Mouse (Mus musculus): ENCODE measurements around the gene Cst3.

Gene Cst3

GRCm38 (mm10) chr2:148875335-148875811, at the start of gene Cst3:
TSS of gene Cst3 (minus strand) at chr2:148875692.
- DNase-seq (ENCODE audit: low spot score in 2 of 2) = peak; percentile 86 to 91

DNA sequence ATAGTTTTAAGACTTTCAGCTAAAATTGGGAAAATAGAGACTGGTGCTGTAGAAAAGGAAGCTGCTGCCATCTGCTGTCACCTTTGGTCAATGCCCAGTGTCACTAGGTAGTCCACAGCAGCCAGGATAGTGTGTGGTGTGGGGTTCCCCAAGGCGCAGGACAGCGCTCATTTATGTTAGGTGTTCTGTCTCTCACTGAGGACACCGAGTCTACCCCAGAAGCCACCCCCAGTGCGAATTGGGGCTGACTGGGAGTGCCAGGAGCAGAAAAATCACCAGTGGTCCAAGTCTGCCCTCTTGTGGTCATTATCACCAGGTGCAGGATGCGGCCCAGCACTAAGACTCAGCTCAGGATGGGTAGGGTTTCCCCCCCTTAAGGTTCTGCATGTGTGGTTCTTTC, 26.8 kb upstream of the Cst3 start:
- peak; percentile 27 to 74 for DNase-seq (ENCODE audit: low spot score in 2 of 2)

GRCm38 (mm10) chr2:148900305-148900704, 24.8 kb upstream of the Cst3 start:
- DNase-seq (ENCODE audit: low spot score in 2 of 2) = no peak

DNA sequence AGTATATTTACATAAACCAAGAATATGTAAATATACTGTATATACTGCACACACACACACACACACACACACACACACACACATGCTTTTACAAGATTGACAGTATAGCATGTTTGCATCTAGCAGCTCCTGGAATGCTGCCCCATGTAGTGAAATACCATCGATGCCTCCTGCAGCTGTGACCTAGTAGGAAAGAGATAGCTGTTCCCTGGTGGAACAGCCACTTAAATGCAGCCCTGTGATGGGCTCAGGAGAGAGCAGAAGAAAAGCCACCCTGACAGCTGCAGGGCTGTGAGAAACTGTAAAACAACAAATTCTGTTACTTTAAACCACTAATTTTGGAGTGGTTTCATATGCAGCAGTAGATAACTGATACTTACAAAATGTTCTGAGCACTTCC, 20.7 kb upstream of the Cst3 start:
- no peak for DNase-seq (ENCODE audit: low spot score in 2 of 2)

DNA sequence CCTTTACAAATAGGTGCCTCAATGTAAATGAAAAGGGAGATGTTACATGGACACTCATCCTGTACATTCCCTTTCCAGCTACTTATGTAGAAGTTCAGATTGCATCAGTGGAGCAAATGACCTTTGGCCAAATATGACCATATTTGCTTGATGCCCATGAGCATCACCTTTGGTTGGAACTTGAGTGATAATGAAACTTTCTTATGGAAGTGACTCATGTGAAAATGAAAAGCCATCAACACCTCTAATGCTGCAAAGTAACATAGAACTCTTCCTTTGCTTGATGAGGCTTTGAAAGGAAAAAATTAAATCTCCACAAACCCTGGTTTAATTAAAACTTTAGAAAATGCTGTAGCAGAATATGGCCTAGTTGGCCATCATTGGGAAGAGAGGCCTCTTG, 17.6 kb upstream of the Cst3 start:
- no peak for DNase-seq (ENCODE audit: low spot score in 2 of 2)

GRCm38 (mm10) chr2:148890021-148890851, 14.7 kb upstream of the Cst3 start:
- no peak for DNase-seq (ENCODE audit: low spot score in 2 of 2)

- no peak for DNase-seq (ENCODE audit: low spot score in 2 of 2)
These were observed 14.0 kb upstream of the Cst3 start for GRCm38 (mm10) chr2:148889331-148890010.

DNA sequence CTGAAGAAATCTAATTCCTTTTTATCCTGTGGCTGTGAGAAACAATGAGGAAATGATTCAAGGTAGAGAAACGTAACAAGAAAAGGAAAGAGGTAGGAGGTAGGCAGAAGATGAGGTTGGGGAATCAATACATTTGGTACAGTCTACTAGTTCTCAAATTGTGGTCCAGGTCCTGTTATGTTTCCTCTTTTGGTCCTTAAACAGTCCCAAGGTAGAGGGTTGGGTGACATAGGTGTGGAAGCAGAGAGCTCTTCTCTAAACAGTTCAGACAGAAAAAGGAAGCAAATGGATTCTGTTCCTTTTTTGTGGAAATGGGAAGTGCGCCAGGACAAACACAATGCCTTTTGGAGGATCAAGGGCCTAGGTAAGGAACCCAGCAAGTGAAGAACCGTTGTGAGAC, 13.4 kb upstream of the Cst3 start:
- no peak for DNase-seq (ENCODE audit: low spot score in 2 of 2)

DNA sequence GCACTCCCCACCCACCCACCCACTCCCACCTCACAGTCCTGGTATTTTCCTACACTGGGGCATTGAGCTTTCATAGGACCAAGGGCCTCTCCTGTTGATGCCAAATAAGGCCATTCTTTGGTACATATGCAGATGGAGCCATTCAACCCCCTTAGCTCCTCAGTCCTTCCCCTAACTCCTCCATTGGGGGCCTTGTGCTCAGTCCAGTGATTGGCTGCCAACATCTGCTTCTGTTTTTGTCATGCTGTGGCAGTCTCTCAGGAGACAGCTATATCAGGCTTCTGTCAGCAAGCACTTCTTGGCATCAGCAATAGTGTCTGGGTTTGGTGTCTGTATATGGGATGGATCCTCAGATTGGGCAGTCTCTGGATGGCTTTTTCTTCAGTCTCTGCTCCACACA, 9.2 kb upstream of the Cst3 start:
- no peak for DNase-seq (ENCODE audit: low spot score in 2 of 2)

- DNase-seq (ENCODE audit: low spot score in 2 of 2) = no peak
These were observed 3.7 kb upstream of the Cst3 start for GRCm38 (mm10) chr2:148879199-148879598.

- DNase-seq (ENCODE audit: low spot score in 2 of 2) = no peak
These were observed 3.2 kb upstream of the Cst3 start for GRCm38 (mm10) chr2:148878641-148879130.

DNA sequence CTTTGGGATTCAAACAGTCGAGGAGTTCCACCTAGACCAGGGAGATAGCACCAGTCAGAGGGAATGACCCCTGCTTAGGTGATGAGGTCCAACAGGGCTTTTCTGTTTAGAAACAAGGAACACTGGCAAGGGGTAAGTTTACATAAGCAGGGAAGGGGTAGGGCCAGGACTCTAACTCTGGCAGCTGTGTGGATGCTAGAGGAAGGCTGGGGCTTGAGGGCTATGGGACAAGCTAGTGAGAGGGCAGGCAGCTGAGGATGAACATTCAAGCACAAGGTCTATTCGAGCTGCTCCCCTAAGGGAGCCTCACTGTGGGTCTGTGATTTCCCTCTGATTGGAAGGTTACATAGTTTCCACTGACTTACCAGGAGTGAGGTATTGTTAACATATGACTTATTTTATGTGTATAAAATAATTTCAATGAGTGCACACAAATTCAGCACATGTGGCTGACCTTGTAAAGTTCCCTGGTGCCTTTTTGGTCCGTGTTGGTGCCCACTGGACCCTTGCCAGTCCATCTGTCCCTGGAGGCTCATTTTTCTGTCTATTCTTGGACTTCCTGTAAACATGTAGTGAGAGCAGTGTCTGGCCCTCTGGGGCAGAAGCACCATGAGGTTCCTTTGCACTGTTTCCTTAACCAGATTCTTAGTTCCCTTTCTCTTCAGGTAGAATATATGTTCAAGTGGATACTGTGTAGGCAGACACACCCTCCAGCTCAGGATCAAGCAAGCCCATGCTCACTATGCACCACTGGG, 1.7 kb upstream of the Cst3 start:
- peak in 1 of 2 experiments; percentile 16 for DNase-seq (ENCODE audit: low spot score in 2 of 2)

DNA sequence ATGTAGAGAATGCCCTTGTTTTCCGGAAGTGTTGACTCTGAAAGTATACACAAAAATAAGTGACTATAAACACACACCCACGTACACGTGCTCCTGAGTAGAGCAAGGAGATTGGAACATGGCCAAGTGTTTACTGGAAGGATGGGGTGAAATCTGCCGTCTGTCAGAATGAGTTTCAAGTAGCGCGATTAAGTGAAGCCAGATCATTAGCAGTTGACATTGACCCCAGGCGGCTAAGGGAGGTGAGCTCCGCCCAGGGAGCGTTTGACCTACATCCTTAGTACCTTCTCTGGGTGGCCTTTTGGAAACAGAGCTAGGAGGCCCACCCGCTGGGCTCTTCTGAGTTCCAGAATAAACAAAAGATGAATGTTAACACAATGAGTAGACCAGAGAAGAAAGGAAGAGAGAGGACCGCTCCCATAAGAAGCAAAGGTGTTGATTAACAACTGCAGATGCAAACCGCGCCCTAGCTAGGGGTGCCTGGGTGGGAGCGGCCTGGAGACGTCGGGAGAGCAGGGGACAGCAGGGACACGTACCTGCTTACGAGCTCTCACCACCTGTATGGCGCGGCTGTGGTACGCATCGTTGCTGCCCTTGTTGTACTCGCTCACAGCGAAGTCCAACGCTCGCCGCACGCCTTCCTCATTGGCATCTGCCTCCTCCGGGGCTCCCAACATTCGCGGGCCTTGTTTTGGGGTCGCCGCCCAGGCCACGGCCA, 716 bp downstream of the Cst3 start:
- no peak for DNase-seq (ENCODE audit: low spot score in 2 of 2)

DNA sequence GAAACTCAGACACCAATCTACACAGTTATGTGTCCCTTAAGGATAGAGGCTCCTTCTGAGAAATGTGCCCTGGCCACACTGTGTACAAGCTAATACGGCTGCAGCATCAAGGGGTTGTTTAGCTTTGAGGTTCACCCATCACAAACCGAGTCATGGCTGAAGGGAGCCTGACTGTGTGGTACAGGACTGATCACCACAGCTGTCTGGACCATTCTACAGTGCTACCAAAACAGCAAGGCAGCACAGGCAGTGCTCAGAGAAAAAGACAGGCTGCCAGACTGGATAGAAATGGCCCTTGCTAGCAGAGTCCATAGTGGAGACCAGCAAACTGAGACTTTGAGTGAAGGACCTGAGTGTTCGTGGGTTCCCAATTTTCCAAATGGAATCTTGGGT, 1.3 kb downstream of the Cst3 start:
- no peak for DNase-seq (ENCODE audit: low spot score in 2 of 2)

GRCm38 (mm10) chr2:148872860-148873259, 2.6 kb downstream of the Cst3 start:
- no peak for DNase-seq (ENCODE audit: low spot score in 2 of 2)

GRCm38 (mm10) chr2:148870526-148870925, 5.0 kb downstream of the Cst3 start:
- no peak for DNase-seq (ENCODE audit: low spot score in 2 of 2)

DNA sequence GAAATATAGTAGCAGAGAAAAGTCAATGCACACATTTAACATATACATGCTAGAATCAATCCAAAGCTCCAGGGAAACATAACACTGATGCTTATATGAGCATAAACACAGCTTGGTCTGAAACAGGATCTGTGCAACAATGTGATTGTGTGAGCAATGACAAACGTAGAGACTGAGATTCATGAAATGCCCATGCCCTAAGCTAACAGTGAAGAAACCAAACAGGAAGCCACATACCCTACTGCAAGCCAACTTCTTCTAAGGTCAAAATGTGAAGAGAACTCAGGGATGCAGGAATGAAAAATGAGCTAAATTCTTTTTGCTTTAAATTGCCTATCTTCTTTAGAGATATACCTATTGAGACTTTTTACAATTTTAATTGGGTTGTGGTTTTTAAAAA, 6.5 kb downstream of the Cst3 start:
- no peak for DNase-seq (ENCODE audit: low spot score in 2 of 2)

DNA sequence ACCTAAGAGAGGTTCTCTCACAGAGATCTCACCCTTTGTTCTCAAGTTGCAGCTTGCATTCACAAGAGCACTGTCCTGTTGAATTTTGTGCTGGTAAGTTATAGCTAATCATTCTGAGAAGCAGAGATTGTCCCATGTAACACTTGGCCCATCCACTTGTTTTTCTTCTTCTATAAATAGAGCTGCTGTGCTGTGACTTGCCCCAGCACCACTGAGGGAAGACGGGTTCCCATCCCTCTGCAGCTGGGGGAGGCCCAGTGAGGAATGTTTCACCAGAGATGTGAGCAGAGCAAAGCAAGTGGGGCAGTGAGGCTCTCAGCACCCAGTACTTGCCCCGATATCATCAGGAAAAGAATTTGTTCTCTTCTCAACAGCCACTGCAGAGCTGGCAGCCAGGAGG, 10.5 kb downstream of the Cst3 start, which contains the start of gene 9230104L09Rik:
Gene 9230104L09Rik (minus strand): TSS at position 73 of the 400 bp plus-strand sequence.
- DNase-seq (ENCODE audit: low spot score in 2 of 2) = no peak

DNA sequence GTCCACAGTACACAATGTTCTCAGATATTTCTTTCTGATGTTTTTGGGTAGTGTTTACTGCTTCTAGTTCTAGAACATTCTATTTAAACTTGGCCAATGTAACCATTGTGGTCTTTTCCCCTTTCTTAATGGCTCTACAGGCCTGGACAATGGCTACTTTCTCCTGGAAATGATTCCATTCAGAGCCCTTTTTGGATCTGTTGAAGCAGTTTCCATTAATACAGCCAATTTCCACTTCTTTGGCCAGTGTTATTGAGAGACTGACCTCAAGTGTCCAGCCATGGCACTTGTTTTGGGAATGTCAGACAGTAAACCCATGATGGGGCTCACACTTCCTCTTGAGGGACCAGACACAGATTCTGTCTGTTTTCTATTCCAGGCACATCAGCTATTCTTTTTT, 13.8 kb downstream of the Cst3 start:
- DNase-seq (ENCODE audit: low spot score in 2 of 2) = no peak

GRCm38 (mm10) chr2:148860993-148861392, 14.5 kb downstream of the Cst3 start:
- no peak for DNase-seq (ENCODE audit: low spot score in 2 of 2)

DNA sequence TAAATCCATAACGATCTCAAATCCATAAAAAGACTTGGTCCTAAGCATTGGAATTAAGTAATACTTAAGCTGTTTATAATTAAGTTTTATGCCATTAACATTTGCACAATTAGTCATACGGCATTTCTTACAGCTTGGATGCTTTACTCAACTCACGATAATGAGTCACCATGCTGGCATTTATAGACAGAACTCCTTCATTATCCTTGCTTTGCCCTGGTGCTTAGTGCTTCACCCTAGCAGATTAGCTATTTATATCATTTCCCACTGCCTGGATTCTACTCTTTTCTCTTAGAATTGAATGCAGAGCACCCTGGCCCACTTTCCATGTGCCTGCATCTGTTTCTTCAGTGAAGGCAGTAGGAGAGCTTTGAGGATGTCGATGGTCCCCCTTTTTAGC, 18.0 kb downstream of the Cst3 start:
- DNase-seq (ENCODE audit: low spot score in 2 of 2) = no peak
